Mouse (Mus musculus) brain, embryonic 14.5 days (tissue): ENCODE results near the gene Sirt6. TPM values are rescaled to one million over a fixed set of nuclear protein-coding genes. Genes with fewer than 3 reads are reported as not detected.

ENCODE experiments used
- DNase-seq: peaks from one replicate; pipeline ENCODE4 v3.0.0-alpha.2; 2011; ENCODE audit warnings: low read depth
- CTCF ChIP-seq: fragments of 200-500 bp; IDR thresholded peaks from 2 replicates; pipeline ENCODE4 v1.5.1; 2012; ENCODE audit warnings: inconsistent platforms, mild to moderate bottlenecking, moderate library complexity, borderline replicate concordance; ENCODE audit not compliant: insufficient read depth, insufficient read length; ENCODE audit errors: extremely low read depth
- POLR2A ChIP-seq: fragments of 200-500 bp; IDR thresholded peaks from 2 replicates; pipeline ENCODE4 v1.6.1; 2012; ENCODE audit warnings: mild to moderate bottlenecking, inconsistent platforms, borderline replicate concordance; ENCODE audit not compliant: poor library complexity, insufficient read depth, insufficient read length, severe bottlenecking; ENCODE audit errors: extremely low read depth
- polyA plus RNA-seq: library from polyadenylated mRNA; depleted of rRNA; stranded (reverse); fragments of >200 nt; gene quantifications from 2 replicates; pipeline ENCODE4 v1.2.3, GENCODE M21; 2012; rRNA removed

Sirt6 gene
- polyA plus RNA-seq, 1 experiment: 75.9 TPM

GRCm38 (mm10) chr10:81588739-81589138, 38.9 kb downstream of the Sirt6 start:
- DNase-seq: no peak
- no peak for TF ChIP-seq POLR2A
- TF ChIP-seq CTCF: no peak

DNA sequence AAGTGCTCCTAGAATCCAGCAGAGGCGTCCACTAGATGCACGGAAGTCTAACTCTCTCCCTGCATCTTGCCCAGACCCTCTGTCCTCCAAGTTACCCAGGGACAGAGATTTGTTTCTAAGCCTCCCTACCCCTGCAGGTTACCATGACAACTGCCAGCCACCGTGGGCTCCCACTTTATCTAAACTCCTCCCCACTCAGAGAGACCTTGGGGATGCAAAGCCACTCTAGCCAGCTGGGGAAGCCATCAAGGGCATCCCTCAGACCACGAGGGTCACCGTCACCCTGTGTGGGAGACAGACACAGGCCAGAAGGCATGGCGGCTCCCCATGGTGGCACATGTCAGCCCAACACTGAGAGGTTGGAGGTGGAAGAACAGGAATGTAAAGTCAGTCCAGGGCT, 44.2 kb downstream of the Sirt6 start:
- no peak for DNase-seq
- TF ChIP-seq CTCF (no peak), POLR2A (no peak)

GRCm38 (mm10) chr10:81580441-81581070, 47.0 kb downstream of the Sirt6 start:
- no peak for DNase-seq
- TF ChIP-seq POLR2A (no peak), CTCF (peak; percentile 25; the same call in 1 of the 2 replicates)

DNA sequence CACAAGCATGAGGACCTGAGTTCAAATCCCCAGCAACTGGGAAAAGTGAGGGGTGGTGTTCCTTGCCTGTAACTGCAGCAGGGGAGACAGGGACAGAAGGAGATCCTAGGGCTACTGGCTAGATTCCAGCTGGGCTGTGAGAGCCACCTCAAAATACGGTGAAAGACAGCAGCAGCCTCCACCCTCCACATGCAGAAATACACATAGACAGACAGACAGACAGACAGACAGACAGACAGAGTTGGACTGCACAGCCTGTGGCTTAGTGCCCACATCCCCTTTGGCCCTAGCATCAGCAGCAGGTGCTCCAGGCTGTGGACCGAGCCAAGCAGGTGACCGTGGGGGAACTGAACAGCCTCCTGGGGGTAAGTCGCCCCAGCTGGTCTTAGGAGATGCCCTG, 47.6 kb downstream of the Sirt6 start:
- no peak for DNase-seq
- TF ChIP-seq CTCF (no peak), POLR2A (no peak)

- TF ChIP-seq POLR2A (no peak), CTCF (no peak)
- peak; percentile 19 for DNase-seq
Observed at GRCm38 (mm10) chr10:81575695-81576094, 51.9 kb downstream of the Sirt6 start.

DNA sequence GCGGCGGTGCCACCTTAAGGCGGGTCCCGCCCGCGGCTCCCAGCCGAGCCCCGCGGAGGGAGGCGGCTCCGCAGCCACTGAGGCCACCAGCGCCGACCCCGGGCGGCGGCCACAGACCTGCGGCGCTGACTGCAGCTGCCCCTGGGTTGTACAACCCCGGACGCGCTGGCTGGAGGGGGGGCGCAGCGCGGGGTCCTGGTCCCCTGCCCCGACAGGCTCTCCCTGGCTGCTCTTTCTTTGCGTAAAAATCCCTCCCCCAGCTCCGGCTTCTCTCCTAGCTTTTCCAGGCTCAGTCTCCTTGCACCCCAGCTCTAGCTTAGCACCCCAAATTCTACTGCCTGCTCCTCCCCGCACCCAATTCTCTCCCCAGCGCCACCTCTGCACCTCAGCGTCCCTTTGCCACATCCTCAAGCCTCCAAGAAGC, 52.4 kb downstream of the Sirt6 start:
- TF ChIP-seq POLR2A (peak; percentile 43; the same call in 1 of the 2 replicates), CTCF (no peak)
- DNase-seq: peak; percentile 56

DNA sequence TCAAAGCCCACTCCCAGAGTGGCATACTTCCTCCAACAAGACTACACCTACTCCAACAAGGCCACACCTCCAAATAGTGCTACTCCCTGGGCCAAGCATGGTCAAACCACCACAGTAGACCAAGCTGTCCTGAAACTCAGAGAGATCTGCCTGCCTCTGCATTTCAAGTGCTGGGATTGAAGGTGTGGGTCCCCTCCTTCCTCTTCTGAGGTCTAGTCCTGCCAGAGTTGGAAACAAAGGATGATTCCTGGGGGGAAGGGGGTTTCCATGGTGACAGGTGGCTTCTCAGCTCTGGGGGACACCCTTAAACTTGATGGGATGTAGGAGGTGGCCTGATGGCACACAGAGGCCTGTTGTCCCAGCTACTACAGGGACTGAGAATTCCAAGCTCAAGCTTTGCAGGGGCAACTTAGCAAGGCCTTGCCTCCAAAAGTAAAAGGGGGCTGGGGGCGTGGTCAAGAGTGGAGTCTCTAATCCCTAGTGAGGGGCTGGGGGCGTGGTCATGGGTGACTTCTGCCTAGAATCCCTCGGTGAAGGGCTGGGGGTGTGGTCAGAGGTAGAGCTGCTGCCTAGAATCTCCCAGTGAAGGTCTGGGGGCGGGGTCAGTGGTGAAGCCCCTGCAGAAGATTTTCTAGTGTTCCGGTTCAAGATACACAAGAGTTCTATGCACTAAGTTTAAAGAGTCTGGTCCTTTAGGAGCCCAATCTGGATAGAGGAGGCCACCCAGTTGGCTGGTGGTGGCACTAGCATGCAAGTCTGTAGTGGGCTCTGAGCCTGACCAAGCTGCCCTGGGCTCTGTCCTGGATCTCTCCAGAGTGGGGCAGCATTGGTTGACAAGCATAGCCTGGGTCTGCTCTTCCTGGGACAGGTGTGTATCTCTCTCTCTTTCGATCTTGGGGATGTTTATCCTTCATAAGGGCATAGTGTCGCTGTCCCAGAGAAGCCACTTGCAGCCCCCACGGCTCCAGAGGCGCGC, 53.2 kb downstream of the Sirt6 start, which contains the start of gene Tle2:
Gene Tle2 (plus strand): TSS at position 481 of the 976 bp plus-strand sequence.
- no peak for DNase-seq
- TF ChIP-seq CTCF (no peak), POLR2A (no peak)

DNA sequence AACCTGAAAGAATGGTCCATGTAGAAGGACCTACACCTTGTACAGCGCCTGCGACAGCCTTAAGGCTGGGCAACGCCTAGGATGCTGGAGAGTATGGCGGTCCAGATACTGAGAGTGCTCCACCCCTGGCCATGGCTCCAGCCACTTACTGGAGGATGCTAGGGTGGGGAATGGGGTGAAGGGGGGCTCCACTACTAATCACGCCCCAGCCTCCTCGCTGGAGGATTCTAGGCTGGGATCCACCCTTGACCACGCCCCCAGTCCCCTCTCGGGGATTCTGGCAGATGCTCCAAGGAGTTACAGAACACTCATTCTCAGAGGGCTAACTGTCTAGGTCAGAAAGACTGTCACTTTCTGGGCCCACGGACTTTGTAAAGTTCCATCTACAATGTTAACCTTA, 54.6 kb downstream of the Sirt6 start:
- no peak for DNase-seq
- TF ChIP-seq POLR2A (no peak), CTCF (no peak)

DNA sequence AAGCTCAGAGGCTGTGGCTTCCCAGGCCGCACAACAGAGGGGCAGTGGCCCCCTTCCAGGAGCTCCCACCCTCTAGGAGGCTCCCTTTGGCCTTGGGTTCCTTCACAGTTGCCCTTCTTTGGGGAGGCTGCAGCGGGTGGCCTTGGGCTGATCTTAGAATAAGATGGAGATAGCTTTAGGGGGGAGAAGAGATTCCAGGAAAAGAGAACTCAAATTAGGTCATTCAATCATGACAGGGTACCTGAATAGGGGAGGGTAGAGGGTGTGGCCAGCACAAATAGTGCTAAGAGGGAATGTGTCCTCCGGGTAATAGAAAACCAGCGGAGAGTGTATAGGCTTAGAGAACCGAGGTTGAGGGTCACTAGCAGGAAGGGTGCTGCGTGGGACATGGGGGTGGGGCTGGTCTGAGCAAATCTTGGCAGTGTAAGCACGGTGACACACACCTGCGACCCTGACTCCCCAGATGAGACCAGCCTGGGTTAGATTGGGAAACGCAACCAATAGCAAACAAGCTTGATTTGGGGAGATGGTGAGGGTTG, 55.4 kb downstream of the Sirt6 start:
- DNase-seq: no peak
- no peak for TF ChIP-seq POLR2A
- TF ChIP-seq CTCF: no peak

Other genes with a start within 250 kb of the Sirt6 start
- 154 and 184 TPM in 2 replicates for gene Fzr1, start 249.3 kb downstream of the Sirt6 start, polyA plus RNA-seq
- 64.0 and 67.4 TPM in 2 replicates for gene Dohh, start 243.4 kb downstream of the Sirt6 start, polyA plus RNA-seq
- 6.8 and 9.6 TPM in 2 replicates for gene Gm48551, start 243.3 kb downstream of the Sirt6 start, polyA plus RNA-seq
- 8.7 and 9.4 TPM in 2 replicates for gene Gm48552, start 238.8 kb downstream of the Sirt6 start, polyA plus RNA-seq
- gene Smim24, start 234.7 kb downstream of the Sirt6 start, polyA plus RNA-seq: 3.0 and 4.2 TPM in 2 replicates
- gene Nfic, start 172.2 kb downstream of the Sirt6 start, polyA plus RNA-seq: 9.2 and 16.7 TPM in 2 replicates
- gene Celf5, start 145.1 kb downstream of the Sirt6 start, polyA plus RNA-seq: 396 and 427 TPM in 2 replicates
- gene Ncln, start 131.4 kb downstream of the Sirt6 start, polyA plus RNA-seq: 152 and 206 TPM in 2 replicates
- gene S1pr4, start 127.7 kb downstream of the Sirt6 start, polyA plus RNA-seq: 0.54 and 0.59 TPM in 2 replicates
- gene Gna15, start 103.6 kb downstream of the Sirt6 start, polyA plus RNA-seq: 0.95 and 1.1 TPM in 2 replicates
- 110 and 115 TPM in 2 replicates for gene Gna11, start 82.6 kb downstream of the Sirt6 start, polyA plus RNA-seq
- gene Aes, start 68.3 kb downstream of the Sirt6 start, polyA plus RNA-seq: 568 and 696 TPM in 2 replicates
- gene Tle2, start 53.2 kb downstream of the Sirt6 start, polyA plus RNA-seq: 82.1 and 123 TPM in 2 replicates
- 5.3 and 8.2 TPM in 2 replicates for gene Tle6, start 26.7 kb downstream of the Sirt6 start, polyA plus RNA-seq
- gene BC025920, start 21.5 kb downstream of the Sirt6 start, polyA plus RNA-seq: 5.5 and 6.7 TPM in 2 replicates
- 74.1 and 85.9 TPM in 2 replicates for gene Ankrd24, start 743 bp upstream of the Sirt6 start, polyA plus RNA-seq
- gene Gm10778, start 21.3 kb upstream of the Sirt6 start, polyA plus RNA-seq: 3.0 and 3.8 TPM in 2 replicates
- gene Zfp433, start 77.0 kb upstream of the Sirt6 start, polyA plus RNA-seq: 6.6 and 6.9 TPM in 2 replicates
- gene Gm3055, start 143.4 kb upstream of the Sirt6 start, polyA plus RNA-seq: 9.2 and 11.8 TPM in 2 replicates
- 0.20 and 0.56 TPM in 2 replicates for gene Gm4767, start 184.4 kb upstream of the Sirt6 start, polyA plus RNA-seq
- 5.0 and 5.9 TPM in 2 replicates for gene Gm32687, start 236.1 kb upstream of the Sirt6 start, polyA plus RNA-seq